Mouse (Mus musculus) hindbrain, embryonic 15.5 days (tissue): Measurements from ENCODE around the gene Vmn1r199. TPM values are rescaled to one million over a fixed set of nuclear protein-coding genes. Genes with fewer than 3 reads are reported as not detected.
"Not testable (repeated sequence)": the region's sequence is repeated elsewhere in the genome, so short reads cannot be mapped to it uniquely, and the experiment has no call there.

Experiments used
- ATAC-seq: fragments of 200-750 bp; cut with Nextera tagmentation; 2 replicates; pipeline ENCODE4 v1.8.0; 2017; ENCODE audit warnings: low read depth, moderate number of reproducible peaks, moderate TSS enrichment; ENCODE audit not compliant: low FRiP score
- H3K27ac ChIP-seq: fragments of 300-500 bp; sonication (generic); replicated peaks from 2 replicates; pipeline ENCODE4 v1.5.1; 2015; ENCODE audit warnings: mild to moderate bottlenecking, inconsistent platforms
- H3K27me3 ChIP-seq: fragments of 300-500 bp; sonication (generic); 2 replicates; pipeline ENCODE4 v1.6.1; 2015; ENCODE audit warnings: control low read depth, inconsistent platforms
- H3K36me3 ChIP-seq: fragments of 300-500 bp; sonication (generic); 2 replicates; pipeline ENCODE4 v1.6.1; 2015; ENCODE audit warnings: control low read depth, inconsistent platforms
- H3K4me1 ChIP-seq: fragments of 300-500 bp; sonication (generic); replicated peaks from 2 replicates; pipeline ENCODE4 v1.6.1; 2015; ENCODE audit warnings: control low read depth, inconsistent platforms
- H3K4me2 ChIP-seq: fragments of 300-500 bp; sonication (generic); 2 replicates; pipeline ENCODE4 v1.6.1; 2015; ENCODE audit warnings: moderate library complexity, mild to moderate bottlenecking, inconsistent platforms
- H3K4me3 ChIP-seq: fragments of 300-500 bp; sonication (generic); 2 replicates; pipeline ENCODE4 v1.5.1; 2015; ENCODE audit warnings: mild to moderate bottlenecking, inconsistent platforms
- H3K9ac ChIP-seq: fragments of 300-500 bp; sonication (generic); 2 replicates; pipeline ENCODE4 v1.6.1; 2015; ENCODE audit warnings: inconsistent platforms
- H3K9me3 ChIP-seq: fragments of 300-500 bp; sonication (generic); 2 replicates; pipeline ENCODE4 v1.6.1; 2016; ENCODE audit warnings: control low read depth, inconsistent platforms
- WGBS: fragments of 180-500 bp; shearing (Covaris S2); methylation state at CpG from one replicate; pipeline ENCODE4 v1.1.7; 2015; 5-methylcytosine and 5-hydroxymethylcytosine counted together
- polyA plus RNA-seq: library from polyadenylated mRNA; unstranded; fragments of >200 nt; fragmentation: Nextera tagmentation; extraction: Ambion mirVana; gene quantifications from 2 replicates; pipeline ENCODE4 v1.2.1, GENCODE M21; 2015

Gene Vmn1r199
- polyA plus RNA-seq: not detected in 2 replicates

DNA sequence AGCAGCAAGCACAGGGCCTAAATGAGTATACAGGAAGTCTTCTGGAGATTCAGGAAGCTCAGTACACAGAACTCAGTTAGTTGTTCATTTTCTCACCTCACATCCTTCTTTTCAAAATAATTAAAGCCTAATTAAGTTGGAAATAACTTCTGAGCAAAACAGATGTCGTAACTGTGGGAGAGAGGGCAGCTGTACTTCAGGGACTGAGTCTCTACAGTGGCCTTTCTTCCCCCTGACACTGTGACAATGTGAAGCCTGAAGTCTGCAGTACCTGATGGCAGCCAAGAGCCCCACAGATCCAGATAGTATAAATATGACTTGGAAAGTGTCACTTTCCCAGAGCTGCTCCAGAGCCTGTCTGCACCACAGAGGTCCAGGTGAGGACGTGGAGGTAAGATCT is at the start of gene Vmn1r199:
Vmn1r199 (plus strand) TSS at position 301 of the 400 bp plus-strand sequence.
- H3K9ac ChIP-seq: no peak within 1 kb of the TSS
- H3K4me3 ChIP-seq: no peak within 1 kb of the TSS
- no peak within 1 kb of the TSS for H3K4me2 ChIP-seq
- no peaks in the 10 kb centered on the region for H3K9me3 ChIP-seq
- no peaks in the 10 kb centered on the region for H3K36me3 ChIP-seq
- ATAC-seq: no peak
- WGBS: 82% methylated on average over 2 of the region's 2 CpGs
- no peaks in the 10 kb centered on the region for H3K4me1 ChIP-seq
- H3K27me3 ChIP-seq: no peaks in the 10 kb centered on the region
- no peak within 1 kb of the TSS for H3K27ac ChIP-seq

DNA sequence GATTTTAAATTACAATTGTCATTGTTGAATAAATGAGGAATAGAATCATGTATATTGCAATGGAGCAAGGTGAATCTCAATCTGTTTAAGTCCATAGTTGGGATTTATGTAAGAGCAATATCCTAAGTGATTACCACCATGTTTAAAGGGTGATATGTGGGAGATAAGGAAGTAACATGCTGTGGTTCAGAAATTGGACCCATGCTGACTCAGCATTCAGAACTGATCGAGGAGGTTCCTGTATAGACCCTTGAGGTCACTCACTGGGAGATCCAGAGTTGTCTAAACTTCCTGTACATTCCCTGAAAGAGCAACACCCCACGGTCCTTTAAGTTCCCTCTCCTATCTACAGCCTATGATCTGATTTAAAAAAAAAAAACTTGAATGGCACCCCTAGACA is 46.3 kb upstream of the Vmn1r199 start:
- Histone ChIP-seq H3K27me3 (no peaks in the 10 kb centered on the region), H3K27ac (no peak overlapping the region), H3K9me3 (no peaks in the 10 kb centered on the region), H3K4me2 (no peak overlapping the region), H3K36me3 (no peaks in the 10 kb centered on the region), H3K4me3 (no peak overlapping the region), H3K4me1 (no peaks in the 10 kb centered on the region), H3K9ac (no peak overlapping the region)
- 77% methylated on average over 2 of the region's 2 CpGs for WGBS
- ATAC-seq: no peak

DNA sequence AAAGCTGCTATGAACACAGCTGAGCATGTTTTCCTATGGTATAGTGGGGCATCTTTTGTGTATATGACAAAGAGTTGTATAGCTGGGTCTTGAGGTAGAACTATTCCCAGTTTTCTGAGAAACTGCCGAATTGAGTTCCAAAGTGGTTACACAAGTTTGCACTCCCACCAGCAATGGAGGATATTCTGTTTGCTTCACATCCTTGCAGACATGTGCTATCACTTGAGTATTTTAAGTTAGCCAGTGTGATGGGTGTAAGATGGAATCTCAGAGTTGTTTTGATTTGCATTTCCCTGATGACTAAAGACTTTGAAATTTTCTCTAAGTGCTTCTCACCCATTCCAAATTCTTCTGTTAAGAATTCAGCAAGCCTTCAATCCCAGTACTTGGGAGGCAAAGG is 44.1 kb upstream of the Vmn1r199 start:
- no peaks in the 10 kb centered on the region for H3K27me3 ChIP-seq
- ATAC-seq: no peak
- no peaks in the 10 kb centered on the region for H3K36me3 ChIP-seq
- H3K27ac ChIP-seq: no peak overlapping the region
- no peaks in the 10 kb centered on the region for H3K9me3 ChIP-seq
- no peak overlapping the region for H3K9ac ChIP-seq
- no peaks in the 10 kb centered on the region for H3K4me1 ChIP-seq
- 91% methylated on average over 1 of the region's 1 CpGs for WGBS
- H3K4me2 ChIP-seq: no peak overlapping the region
- H3K4me3 ChIP-seq: no peak overlapping the region

DNA sequence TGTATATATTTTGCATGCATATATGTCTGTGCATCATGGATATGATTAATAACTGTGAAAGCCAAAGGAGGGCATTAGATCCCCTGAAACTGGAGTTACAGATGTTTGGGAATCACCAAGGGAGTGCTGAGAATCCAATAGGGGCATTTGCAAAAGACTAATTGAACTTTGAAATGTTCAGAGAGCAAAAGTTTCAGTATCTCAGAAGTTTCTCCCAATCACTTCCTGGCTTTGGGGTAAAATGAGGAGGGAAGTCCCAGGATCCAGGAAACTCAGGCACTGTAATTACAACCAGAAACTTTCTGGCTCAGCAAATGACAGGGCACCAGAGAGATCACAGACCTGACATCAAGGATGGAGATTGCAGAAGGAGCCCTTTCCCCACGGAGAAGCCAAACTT is 29.6 kb upstream of the Vmn1r199 start, which contains the start of gene Vmn1r198:
Vmn1r198 (plus strand) TSS at position 301 of the 400 bp plus-strand sequence.
- H3K36me3 ChIP-seq: no peaks in the 10 kb centered on the region
- H3K4me3 ChIP-seq: no peak within 1 kb of the TSS
- no peak within 1 kb of the TSS for H3K9ac ChIP-seq
- no peak within 1 kb of the TSS for H3K4me2 ChIP-seq
- no peak for ATAC-seq
- H3K4me1 ChIP-seq: no peaks in the 10 kb centered on the region
- no peak within 1 kb of the TSS for H3K27ac ChIP-seq
- no peaks in the 10 kb centered on the region for H3K27me3 ChIP-seq
- H3K9me3 ChIP-seq: no peaks in the 10 kb centered on the region
- 52% methylated on average over 1 of the region's 1 CpGs for WGBS

DNA sequence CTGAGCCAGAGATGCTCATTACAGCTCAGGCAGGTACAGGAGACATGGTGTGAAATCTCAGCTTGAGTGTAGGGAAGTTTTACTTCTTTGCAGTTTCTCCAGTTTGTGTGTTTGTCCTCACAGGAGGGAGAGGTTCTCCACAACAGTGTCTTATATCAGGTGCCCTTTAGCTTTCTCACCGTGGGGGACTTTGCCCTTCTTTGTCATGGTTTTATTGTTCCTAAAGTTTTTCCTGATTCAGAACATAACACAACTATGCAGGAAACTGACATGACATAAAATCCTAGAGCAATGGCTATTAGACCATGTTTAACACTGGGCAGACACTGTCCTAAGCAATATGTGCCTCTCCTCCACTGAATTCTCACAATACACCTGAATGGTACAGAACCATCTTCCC is 28.8 kb upstream of the Vmn1r199 start:
- Histone ChIP-seq H3K36me3 (no peaks in the 10 kb centered on the region), H3K4me3 (no peak overlapping the region), H3K4me1 (no peaks in the 10 kb centered on the region), H3K27ac (no peak overlapping the region), H3K9ac (no peak overlapping the region), H3K9me3 (no peaks in the 10 kb centered on the region), H3K27me3 (no peaks in the 10 kb centered on the region), H3K4me2 (no peak overlapping the region)
- no peak for ATAC-seq
- 82% methylated on average over 1 of the region's 1 CpGs for WGBS

DNA sequence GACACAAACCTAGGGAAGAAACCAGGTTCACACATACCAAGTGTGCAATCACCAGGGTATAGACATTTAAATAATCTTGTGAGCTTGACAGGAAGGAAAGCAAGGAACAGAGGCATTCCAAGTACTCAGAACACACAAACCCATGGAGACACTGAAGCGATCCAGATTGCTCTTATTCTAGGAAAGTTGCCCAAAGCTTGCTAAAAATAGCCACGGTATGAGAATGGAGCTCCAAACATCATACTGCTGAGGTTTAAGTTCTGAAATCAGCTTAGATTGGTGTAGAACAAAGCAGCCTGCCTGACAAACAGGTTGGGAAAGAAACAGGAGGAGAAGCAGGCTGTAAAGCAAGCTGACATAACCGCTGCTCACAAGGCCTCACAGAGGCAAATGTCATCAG is 1.5 kb downstream of the Vmn1r199 start:
- ATAC-seq, H3K27me3 ChIP-seq, H3K4me2 ChIP-seq, H3K4me1 ChIP-seq, H3K4me3 ChIP-seq, H3K9me3 ChIP-seq, H3K9ac ChIP-seq, H3K36me3 ChIP-seq, H3K27ac ChIP-seq: not testable (repeated sequence)
- 80% methylated on average over 3 of the region's 3 CpGs for WGBS

DNA sequence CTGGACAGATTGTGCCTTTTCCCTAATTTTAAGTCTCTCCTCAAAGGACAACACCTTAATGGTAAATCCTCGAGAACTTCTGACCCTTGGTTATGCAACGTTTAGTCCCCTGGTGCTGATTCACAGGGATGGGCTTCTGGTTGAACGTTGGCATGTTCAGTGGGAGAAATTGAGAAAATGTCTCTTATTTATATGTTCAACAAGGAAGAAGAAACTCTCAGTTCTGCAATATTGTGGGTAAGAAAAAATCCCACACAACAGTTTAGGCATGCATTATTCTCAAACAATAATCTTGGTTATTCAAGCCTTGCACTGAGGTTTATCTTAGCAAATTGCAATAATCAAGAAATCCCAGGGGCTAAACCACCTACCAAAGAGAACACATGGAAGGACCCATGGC is 3.8 kb downstream of the Vmn1r199 start:
- ATAC-seq: no peak
- H3K4me1 ChIP-seq: no peaks in the 10 kb centered on the region
- H3K27me3 ChIP-seq: no peaks in the 10 kb centered on the region
- no peak overlapping the region for H3K4me2 ChIP-seq
- H3K36me3 ChIP-seq: no peaks in the 10 kb centered on the region
- no peak overlapping the region for H3K9ac ChIP-seq
- H3K4me3 ChIP-seq: no peak overlapping the region
- H3K9me3 ChIP-seq: no peaks in the 10 kb centered on the region
- H3K27ac ChIP-seq: no peak overlapping the region
- whole genome bisulfite sequencing: 87% methylated on average over 3 of the region's 3 CpGs

DNA sequence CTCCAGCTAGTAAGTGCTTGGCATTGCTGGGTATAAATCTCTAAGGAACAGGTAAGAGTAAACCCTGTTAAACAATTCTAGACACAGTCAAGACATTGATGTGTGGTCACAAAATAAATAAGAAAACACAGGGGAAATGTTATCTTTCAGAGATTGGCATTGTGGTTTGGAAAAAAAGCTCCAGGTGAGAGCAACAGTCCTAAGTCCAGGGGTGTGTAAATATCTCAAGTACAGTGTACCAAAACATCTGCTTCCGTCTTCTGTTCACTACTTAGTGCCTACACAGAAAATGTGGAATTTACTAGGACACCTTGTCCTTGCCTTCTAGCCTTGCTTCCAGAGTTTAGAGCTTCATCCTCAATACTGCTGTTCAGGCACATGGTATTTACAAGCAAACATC is 7.4 kb downstream of the Vmn1r199 start:
- Histone ChIP-seq H3K9me3 (no peaks in the 10 kb centered on the region), H3K4me2 (no peak overlapping the region), H3K27ac (no peak overlapping the region), H3K27me3 (no peaks in the 10 kb centered on the region), H3K9ac (no peak overlapping the region), H3K36me3 (no peaks in the 10 kb centered on the region), H3K4me3 (no peak overlapping the region), H3K4me1 (no peaks in the 10 kb centered on the region)
- ATAC-seq: no peak
- WGBS: 95% methylated on average over 1 of the region's 1 CpGs

DNA sequence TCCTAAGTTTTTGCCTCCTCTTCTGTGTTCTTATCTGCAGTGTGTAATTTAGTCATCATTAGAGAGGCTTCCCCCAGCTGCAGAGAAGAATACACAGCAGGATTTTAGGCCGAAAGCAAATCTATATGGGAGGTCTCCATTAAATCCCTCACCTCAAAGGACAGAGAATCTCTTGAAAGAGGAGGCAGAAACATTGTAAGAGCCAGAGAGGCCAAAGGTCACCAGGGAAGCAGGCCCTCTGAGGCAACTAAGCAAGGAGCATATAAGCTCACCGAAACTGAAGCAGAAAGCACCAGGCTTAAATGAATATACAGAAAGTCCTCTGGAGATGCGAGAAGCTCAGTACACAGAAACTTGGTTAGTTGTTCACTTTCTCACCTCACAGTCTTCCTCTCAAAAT is 10.5 kb downstream of the Vmn1r199 start, which contains the start of gene Vmn1r200:
Vmn1r200 (plus strand) TSS at position 301 of the 400 bp plus-strand sequence.
- Histone ChIP-seq H3K4me1 (no peaks in the 10 kb centered on the region), H3K4me3 (no peak within 1 kb of the TSS), H3K27ac (no peak within 1 kb of the TSS), H3K36me3 (no peaks in the 10 kb centered on the region), H3K9ac (no peak within 1 kb of the TSS), H3K4me2 (no peak within 1 kb of the TSS), H3K9me3 (no peaks in the 10 kb centered on the region), H3K27me3 (no peaks in the 10 kb centered on the region)
- no peak for ATAC-seq
- WGBS: 43% methylated on average over 3 of the region's 3 CpGs

DNA sequence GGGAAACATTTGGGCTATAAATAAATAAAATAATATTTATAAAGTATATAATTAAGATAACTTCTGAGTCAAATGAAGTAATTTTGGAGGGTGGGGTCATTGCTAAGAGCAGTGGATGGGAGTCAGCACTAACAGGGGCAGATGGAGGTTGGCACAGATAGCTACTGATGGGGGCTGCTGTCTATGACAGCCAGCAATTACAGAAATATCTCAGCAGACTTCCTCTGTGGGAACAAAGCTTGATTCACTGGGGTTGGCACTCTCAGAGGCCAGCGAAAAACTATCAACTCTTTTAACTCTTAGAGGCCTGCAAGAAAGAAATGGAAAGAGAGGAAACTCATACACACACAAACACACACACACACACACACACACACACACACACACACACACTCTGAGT is 23.4 kb downstream of the Vmn1r199 start:
- H3K27me3 ChIP-seq: no peaks in the 10 kb centered on the region
- WGBS: 62% methylated on average over 1 of the region's 1 CpGs
- H3K9ac ChIP-seq: no peak overlapping the region
- no peak for ATAC-seq
- no peak overlapping the region for H3K4me2 ChIP-seq
- no peak overlapping the region for H3K27ac ChIP-seq
- H3K4me3 ChIP-seq: no peak overlapping the region
- H3K9me3 ChIP-seq: no peaks in the 10 kb centered on the region
- H3K36me3 ChIP-seq: no peaks in the 10 kb centered on the region
- H3K4me1 ChIP-seq: no peaks in the 10 kb centered on the region

Other genes starting within 250 kb of the Vmn1r199 start
- not detected in 2 replicates for gene Vmn1r191, start 195.8 kb upstream of the Vmn1r199 start, polyA plus RNA-seq
- gene Vmn1r192, start 188.7 kb upstream of the Vmn1r199 start, polyA plus RNA-seq: not detected in 2 replicates
- not detected in 2 replicates for gene Vmn1r193, start 156.7 kb upstream of the Vmn1r199 start, polyA plus RNA-seq
- gene Vmn1r194, start 135.6 kb upstream of the Vmn1r199 start, polyA plus RNA-seq: not detected in 2 replicates
- not detected in 2 replicates for gene Vmn1r195, start 109.3 kb upstream of the Vmn1r199 start, polyA plus RNA-seq
- gene Vmn1r196, start 89.9 kb upstream of the Vmn1r199 start, polyA plus RNA-seq: not detected in 2 replicates
- gene Vmn1r197, start 55.2 kb upstream of the Vmn1r199 start, polyA plus RNA-seq: not detected in 2 replicates
- not detected in 2 replicates for gene Vmn1r198, start 29.5 kb upstream of the Vmn1r199 start, polyA plus RNA-seq
- 0.05 TPM in 1 of 2 replicates, not detected in the other for gene Vmn1r200, start 10.6 kb downstream of the Vmn1r199 start, polyA plus RNA-seq
- not detected in 2 replicates for gene Vmn1r201, start 92.1 kb downstream of the Vmn1r199 start, polyA plus RNA-seq
- not detected in 2 replicates for gene Vmn1r202, start 125.6 kb downstream of the Vmn1r199 start, polyA plus RNA-seq
- not detected in 2 replicates for gene Vmn1r203, start 138.3 kb downstream of the Vmn1r199 start, polyA plus RNA-seq
- gene Vmn1r204, start 173.4 kb downstream of the Vmn1r199 start, polyA plus RNA-seq: not detected in 2 replicates
- gene Vmn1r205, start 213.2 kb downstream of the Vmn1r199 start, polyA plus RNA-seq: not detected in 2 replicates
- gene Vmn1r206, start 244.4 kb downstream of the Vmn1r199 start, polyA plus RNA-seq: not detected in 2 replicates